Mouse (Mus musculus) lung, adult 2 months (tissue): Measurements from ENCODE around the gene Esrrg.

ENCODE experiments used
- CTCF ChIP-seq: fragments of 200-500 bp; IDR thresholded peaks from 2 replicates; pipeline ENCODE4 v1.5.1; 2011; ENCODE audit warnings: mild to moderate bottlenecking, low read length, control low read depth; ENCODE audit not compliant: insufficient read depth
- POLR2A ChIP-seq: fragments of 200-500 bp; IDR thresholded peaks from 2 replicates; pipeline ENCODE4 v1.6.1; 2011; ENCODE audit warnings: low read depth, mild to moderate bottlenecking, control low read depth, low read length, borderline replicate concordance; ENCODE audit errors: extremely low read depth

GRCm38 (mm10) chr1:188080261-188080875 lies 471.8 kb downstream of the Esrrg start:
- no peak for TF ChIP-seq CTCF
- no peak for TF ChIP-seq POLR2A
